Mouse (Mus musculus) kidney, embryonic 14.5 days (tissue): ENCODE data around the gene Sema7a. TPM values are rescaled to one million over a fixed set of nuclear protein-coding genes. Genes with fewer than 3 reads are reported as not detected.
A peak's percentile ranks its signal among the peaks of the same experiment; 100 is the strongest.

Experiments used
- ATAC-seq: fragments of 200-750 bp; cut with Nextera tagmentation; 2 replicates; pipeline ENCODE4 v1.8.0; 2017; ENCODE audit warnings: moderate number of reproducible peaks, mild to moderate bottlenecking, moderate TSS enrichment, moderate library complexity; ENCODE audit not compliant: low FRiP score, low TSS enrichment
- H3K27ac ChIP-seq: fragments of 300-500 bp; sonication (generic); 2 replicates; pipeline ENCODE4 v1.5.1; 2014; ENCODE audit warnings: low read depth, mild to moderate bottlenecking, low read length, moderate library complexity, mixed read lengths
- H3K27me3 ChIP-seq: fragments of 300-500 bp; sonication (generic); 2 replicates; pipeline ENCODE4 v1.6.1; 2014; ENCODE audit warnings: mild to moderate bottlenecking, low read length; ENCODE audit not compliant: control insufficient read depth, insufficient read depth
- H3K36me3 ChIP-seq: fragments of 300-500 bp; sonication (generic); 2 replicates; pipeline ENCODE4 v1.6.1; 2014; ENCODE audit warnings: low read length, mixed read lengths; ENCODE audit not compliant: control insufficient read depth, insufficient read depth
- H3K4me1 ChIP-seq: fragments of 300-500 bp; sonication (generic); 2 replicates; pipeline ENCODE4 v1.6.1; 2014; ENCODE audit warnings: low read length, mixed read lengths; ENCODE audit not compliant: control insufficient read depth, insufficient read depth
- H3K4me2 ChIP-seq: fragments of 300-500 bp; sonication (generic); replicated peaks from 2 replicates; pipeline ENCODE4 v1.6.1; 2014; ENCODE audit warnings: low read depth, mild to moderate bottlenecking, low read length
- H3K4me3 ChIP-seq: fragments of 300-500 bp; sonication (generic); 2 replicates; pipeline ENCODE4 v1.5.1; 2014; ENCODE audit warnings: mild to moderate bottlenecking, low read length
- H3K9ac ChIP-seq: fragments of 300-500 bp; sonication (generic); 2 replicates; pipeline ENCODE4 v1.6.1; 2014; ENCODE audit warnings: low read depth, mild to moderate bottlenecking, low read length, moderate library complexity
- H3K9me3 ChIP-seq: fragments of 300-500 bp; sonication (generic); 2 replicates; pipeline ENCODE4 v1.6.1; 2016; ENCODE audit warnings: low read length; ENCODE audit not compliant: control insufficient read depth
- WGBS: fragments of 180-500 bp; shearing (Covaris S2); extraction: QIAGEN DNeasy Blood & Tissue Kit; methylation state at CpG from one replicate; pipeline ENCODE4 v1.1.7; 2014; 5-methylcytosine and 5-hydroxymethylcytosine counted together
- polyA plus RNA-seq: library from polyadenylated mRNA; unstranded; fragments of >200 nt; fragmentation: Nextera tagmentation; extraction: Ambion mirVana; gene quantifications from 2 replicates; pipeline ENCODE4 v1.2.1, GENCODE M21; 2014

Gene Sema7a
- polyA plus RNA-seq, 1 experiment from 2014 or later = 0.93 TPM

- 27% methylated on average over 6 of the region's 6 CpGs for WGBS
- Histone ChIP-seq H3K36me3 (no peaks in the 10 kb centered on the region), H3K9ac (no peak overlapping the region), H3K4me1 (peaks cover 12% of the 10 kb centered on the region), H3K9me3 (no peaks in the 10 kb centered on the region), H3K27ac (no peak overlapping the region), H3K4me2 (no peak overlapping the region), H3K27me3 (peaks cover 12% of the 10 kb centered on the region), H3K4me3 (no peak overlapping the region)
- peak; percentile 35; the same call in 1 of the 2 replicates for ATAC-seq
Observed at GRCm38 (mm10) chr9:57935683-57936437, 4.1 kb upstream of the Sema7a start.

GRCm38 (mm10) chr9:57937171-57937570 is 2.7 kb upstream of the Sema7a start:
- no peaks in the 10 kb centered on the region for H3K36me3 ChIP-seq
- H3K27me3 ChIP-seq = peaks cover 25% of the 10 kb centered on the region
- H3K4me1 ChIP-seq = peaks cover 14% of the 10 kb centered on the region
- no peak overlapping the region for H3K4me3 ChIP-seq
- no peak overlapping the region for H3K4me2 ChIP-seq
- ATAC-seq = no peak
- no peaks in the 10 kb centered on the region for H3K9me3 ChIP-seq
- 83% methylated on average over 4 of the region's 4 CpGs for WGBS
- no peak overlapping the region for H3K9ac ChIP-seq
- H3K27ac ChIP-seq = no peak overlapping the region

DNA sequence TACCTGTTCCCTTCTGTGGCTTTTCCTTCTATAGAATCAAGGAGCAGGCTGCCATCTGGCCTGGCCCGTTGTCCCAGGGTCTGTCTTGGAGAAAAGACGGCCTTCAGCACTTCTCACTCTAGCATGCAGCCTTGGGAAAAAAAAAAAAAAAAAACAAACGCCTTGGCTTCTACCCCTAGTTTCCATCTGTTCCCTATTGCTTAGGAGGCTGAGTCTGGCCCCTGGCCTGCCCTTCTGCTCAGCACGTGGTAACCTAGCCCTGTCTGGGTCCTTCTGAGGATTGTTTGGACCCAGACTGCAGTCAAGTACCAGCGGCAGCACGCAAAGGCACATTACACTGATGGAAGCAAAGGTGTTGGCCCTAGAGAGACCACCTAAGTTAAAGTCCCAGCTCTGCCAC is 2.3 kb upstream of the Sema7a start:
- Histone ChIP-seq H3K4me1 (peaks cover 14% of the 10 kb centered on the region), H3K27me3 (peaks cover 30% of the 10 kb centered on the region)

GRCm38 (mm10) chr9:57938225-57939055 is 1.5 kb upstream of the Sema7a start:
- Histone ChIP-seq H3K9me3 (no peaks in the 10 kb centered on the region), H3K27ac (no peak overlapping the region), H3K36me3 (no peaks in the 10 kb centered on the region), H3K27me3 (peaks cover 33% of the 10 kb centered on the region), H3K4me3 (no peak overlapping the region), H3K4me1 (peaks cover 14% of the 10 kb centered on the region), H3K9ac (no peak overlapping the region), H3K4me2 (no peak overlapping the region)
- ATAC-seq = no peak
- 72% methylated on average over 5 of the region's 5 CpGs for WGBS

More for the DNA sequence above, 2.3 kb upstream of the Sema7a start:
- no peak overlapping the region for H3K9ac ChIP-seq
- no peak overlapping the region for H3K4me3 ChIP-seq
- WGBS = 51% methylated on average over 6 of the region's 6 CpGs
- H3K27ac ChIP-seq = no peak overlapping the region
- no peaks in the 10 kb centered on the region for H3K9me3 ChIP-seq
- ATAC-seq = no peak
- no peaks in the 10 kb centered on the region for H3K36me3 ChIP-seq
- H3K4me2 ChIP-seq = no peak overlapping the region

DNA sequence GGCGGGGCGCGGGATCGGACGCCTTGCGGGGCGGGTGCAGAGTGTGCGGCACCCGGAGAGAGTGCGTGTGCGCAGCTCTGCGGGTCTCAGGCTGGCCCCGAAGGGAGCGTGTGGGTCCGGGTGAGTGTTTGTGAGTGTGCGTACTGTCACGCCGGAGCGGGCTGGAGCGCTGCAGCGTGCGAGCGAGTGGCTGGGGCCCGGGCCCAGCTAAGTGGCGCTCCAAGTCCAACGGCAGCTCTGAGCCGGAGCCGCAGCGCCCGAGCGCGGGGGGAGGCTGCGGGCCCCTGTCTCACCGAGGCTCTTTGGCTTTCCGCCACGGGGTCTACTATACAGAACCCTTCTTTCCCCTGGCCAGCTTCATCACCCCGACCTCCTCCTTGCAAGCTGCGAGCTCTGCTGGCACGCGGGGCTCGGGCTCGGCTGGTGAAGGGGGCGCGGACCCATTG is 460 bp downstream of the Sema7a start:
- peak overlapping the region; percentile 100 for H3K4me2 ChIP-seq
- peak overlapping the region; percentile 70 for H3K9ac ChIP-seq
- no peak overlapping the region for H3K27ac ChIP-seq
- peaks cover 14% of the 10 kb centered on the region for H3K4me1 ChIP-seq
- H3K27me3 ChIP-seq = peaks cover 37% of the 10 kb centered on the region
- no peaks in the 10 kb centered on the region for H3K36me3 ChIP-seq
- peak; percentile 69 for ATAC-seq
- H3K4me3 ChIP-seq = peak overlapping the region; percentile 73
- no peaks in the 10 kb centered on the region for H3K9me3 ChIP-seq
- under 1% methylated on average over 38 of the region's 44 CpGs for WGBS

DNA sequence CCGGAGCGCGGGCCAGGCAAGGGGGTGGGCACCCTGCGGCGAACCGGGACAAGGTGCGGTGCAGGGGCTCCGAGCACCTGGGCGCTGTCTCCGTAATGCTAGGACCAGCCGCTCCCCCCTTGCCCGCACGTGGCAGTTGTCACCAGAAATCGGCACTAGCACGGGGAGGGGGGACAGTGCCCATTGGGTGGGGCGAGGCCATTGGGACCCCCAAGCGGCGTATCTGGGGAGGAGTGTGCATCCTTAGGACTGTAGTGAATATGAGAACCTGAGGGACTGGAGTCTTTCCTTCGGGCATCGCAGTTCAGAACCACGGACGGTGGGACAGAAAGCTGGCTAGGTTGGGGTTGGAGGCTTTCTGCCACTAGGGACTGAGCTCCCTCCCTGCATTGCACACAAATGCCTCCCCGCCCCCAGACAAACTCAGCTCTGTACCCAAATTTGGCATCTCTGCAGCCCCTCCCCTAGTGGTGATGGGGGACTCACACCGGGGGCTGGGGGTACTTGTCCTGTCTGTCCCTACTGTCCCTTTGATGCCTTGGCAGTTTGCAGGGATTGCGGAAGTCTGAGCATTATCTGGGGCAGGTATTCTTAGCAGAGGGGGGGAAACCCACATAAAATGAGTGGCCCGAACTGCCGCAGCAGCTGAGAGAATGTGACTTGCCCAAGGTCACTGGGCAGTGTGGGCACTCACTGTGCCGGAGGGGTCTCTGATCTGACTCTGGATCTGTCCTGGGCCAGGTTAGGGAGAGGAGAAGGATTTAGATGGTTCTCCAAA is 1.1 kb downstream of the Sema7a start:
- Histone ChIP-seq H3K27me3 (peaks cover 37% of the 10 kb centered on the region), H3K36me3 (no peaks in the 10 kb centered on the region), H3K9me3 (no peaks in the 10 kb centered on the region), H3K9ac (peak overlapping the region; percentile 70), H3K4me2 (peak overlapping the region; percentile 100), H3K4me3 (peak overlapping the region; percentile 73), H3K27ac (no peak overlapping the region), H3K4me1 (peaks cover 14% of the 10 kb centered on the region)
- WGBS = 7% methylated on average over 28 of the region's 28 CpGs
- no peak for ATAC-seq

- Histone ChIP-seq H3K4me2 (no peak overlapping the region), H3K36me3 (no peaks in the 10 kb centered on the region), H3K9me3 (no peaks in the 10 kb centered on the region), H3K27me3 (peaks cover 37% of the 10 kb centered on the region), H3K4me3 (no peak overlapping the region), H3K4me1 (peaks cover 14% of the 10 kb centered on the region), H3K27ac (no peak overlapping the region), H3K9ac (no peak overlapping the region)
- WGBS = 56% methylated on average over 2 of the region's 2 CpGs
- ATAC-seq = no peak
Observed at GRCm38 (mm10) chr9:57942039-57942438, 2.1 kb downstream of the Sema7a start.

DNA sequence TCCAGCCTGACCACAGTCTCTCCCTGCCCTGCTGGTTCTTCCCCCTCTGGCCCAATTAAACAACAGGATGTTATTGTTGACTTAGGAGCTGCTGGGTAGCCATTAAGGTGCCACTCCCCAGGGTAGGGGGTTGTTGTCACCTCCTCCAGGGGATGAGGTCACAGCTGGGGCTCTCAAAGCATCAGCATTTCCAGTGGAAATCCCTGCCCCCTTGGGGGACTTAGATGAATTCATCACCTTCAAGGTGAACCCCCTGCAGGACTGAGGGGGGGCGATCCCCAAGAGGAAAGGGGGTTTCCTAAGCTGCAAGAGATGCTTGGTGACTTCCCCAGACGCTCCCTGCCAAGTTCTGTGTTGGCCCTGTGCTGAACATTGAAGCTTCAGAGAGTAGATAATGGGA is 3.2 kb downstream of the Sema7a start:
- Histone ChIP-seq H3K27ac (no peak overlapping the region), H3K36me3 (no peaks in the 10 kb centered on the region), H3K27me3 (peaks cover 37% of the 10 kb centered on the region), H3K9ac (no peak overlapping the region), H3K4me3 (no peak overlapping the region), H3K9me3 (no peaks in the 10 kb centered on the region), H3K4me2 (no peak overlapping the region), H3K4me1 (peaks cover 14% of the 10 kb centered on the region)
- ATAC-seq = no peak
- WGBS = 46% methylated on average over 2 of the region's 2 CpGs
